In genomic region chr12:4340325-4340924, GRCm38 (mm10) we compare ENCODE assay signal across 25 mouse cellular contexts.
"Had no signal": no experiment of that assay in that cellular context is flagged by ENCODE, and none has a peak within 500 bp of the region (broad histone marks: within the 10 kb centered on the region; RNA-seq: fewer than 3 reads in every experiment).

No protein-coding gene starts in this region.

- H3K27ac ChIP-seq: heart, adult 2 months; heart, embryonic 13.5 days; heart, embryonic 15.5 days; hindbrain, embryonic 13.5 days; hindbrain, embryonic 15.5 days; hindbrain, postnatal 0 days; intestine, embryonic 15.5 days; layer of hippocampus, adult 2 months; limb, embryonic 15.5 days; liver, embryonic 12.5 days; liver, embryonic 14.5 days had no signal

- H3K27me3 ChIP-seq: heart, embryonic 13.5 days; heart, embryonic 15.5 days; hindbrain, embryonic 13.5 days; hindbrain, embryonic 15.5 days; intestine, embryonic 15.5 days; limb, embryonic 15.5 days; liver, embryonic 12.5 days had no signal

- H3K9me3 ChIP-seq: heart, embryonic 13.5 days; heart, embryonic 15.5 days; hindbrain, embryonic 13.5 days; hindbrain, embryonic 15.5 days; intestine, embryonic 15.5 days; limb, embryonic 15.5 days; liver, embryonic 12.5 days had no signal

- H3K4me3 ChIP-seq: heart, adult 2 months; heart, embryonic 13.5 days; heart, embryonic 15.5 days; hindbrain, embryonic 13.5 days; hindbrain, embryonic 15.5 days; intestine, embryonic 15.5 days; layer of hippocampus, adult 2 months; limb, embryonic 15.5 days; liver, embryonic 12.5 days had no signal

- H3K9ac ChIP-seq: heart, embryonic 13.5 days; heart, embryonic 15.5 days; hindbrain, embryonic 13.5 days; hindbrain, embryonic 15.5 days; intestine, embryonic 15.5 days; limb, embryonic 15.5 days; liver, embryonic 12.5 days; liver, embryonic 14.5 days had no signal

- H3K4me1 ChIP-seq: heart, embryonic 13.5 days; heart, embryonic 15.5 days; intestine, embryonic 15.5 days; liver, embryonic 12.5 days had no signal

- ATAC-seq: hindbrain, postnatal 0 days; intestine, embryonic 15.5 days; intestine, postnatal 0 days; liver, embryonic 12.5 days had no signal

- H3K36me3 ChIP-seq: heart, embryonic 15.5 days; hindbrain, embryonic 13.5 days; intestine, embryonic 15.5 days; liver, embryonic 12.5 days had no signal

- DNase-seq: gastrocnemius, postnatal 14 days; gastrocnemius, postnatal 36 days; heart, adult 11 months; heart, adult 2 months; heart, postnatal 14 days; heart, postnatal 36 days; kidney, adult 18-20 months; kidney, adult 8-10 months; kidney, postnatal 10 days; kidney, postnatal 25 days; kidney, postnatal 4 days; layer of hippocampus, postnatal 36 days; left cerebral cortex, postnatal 4 days had no signal

- H3K4me2 ChIP-seq: heart, embryonic 11.5 days; heart, embryonic 13.5 days; heart, embryonic 15.5 days; hindbrain, embryonic 13.5 days; hindbrain, embryonic 15.5 days; intestine, embryonic 15.5 days; limb, embryonic 15.5 days; liver, embryonic 12.5 days had no signal
